Mouse (Mus musculus) cortical plate, adult 2 months (tissue): ENCODE results near the gene Hes5.

Source experiments
- CTCF ChIP-seq: fragments of 200-500 bp; IDR thresholded peaks from 2 replicates; pipeline ENCODE4 v1.5.1; 2011; ENCODE audit warnings: mild to moderate bottlenecking, control low read depth, low read length; ENCODE audit not compliant: insufficient read depth; ENCODE audit errors: extremely low read depth
- POLR2A ChIP-seq: fragments of 200-500 bp; IDR thresholded peaks from 2 replicates; pipeline ENCODE4 v1.6.1; 2011; ENCODE audit warnings: mild to moderate bottlenecking, low read length, control low read depth; ENCODE audit not compliant: insufficient read depth; ENCODE audit errors: extremely low read depth

- TF ChIP-seq POLR2A (no peak), CTCF (no peak)
Measured at GRCm38 (mm10) chr4:154961226-154961738, 559 bp downstream of the Hes5 start.
